Mouse (Mus musculus) hindbrain, embryonic 11.5 days (tissue): ENCODE measurements at regions not wholly inside any gene's neighbourhood (a gene's known extent, or its start where the extent isn't known, plus 50 kb on each side); places are given as distances from the start of the nearest gene placed in this dataset.
"Not testable (repeated sequence)": the region's sequence is repeated elsewhere in the genome, so short reads cannot be mapped to it uniquely, and the experiment has no call there.

Experiments
- ATAC-seq: fragments of 200-750 bp; cut with Nextera tagmentation; 2 replicates; pipeline ENCODE4 v1.8.0; 2017; ENCODE audit warnings: mild to moderate bottlenecking, moderate TSS enrichment, moderate library complexity; ENCODE audit not compliant: low FRiP score
- DNase-seq: peaks from one replicate; pipeline ENCODE4 v3.0.0-alpha.2; 2015; ENCODE audit warnings: low spot score
- H3K27ac ChIP-seq: fragments of 300-500 bp; sonication (generic); 2 replicates; pipeline ENCODE4 v1.5.1; 2014; ENCODE audit warnings: mild to moderate bottlenecking, low read depth, low read length
- H3K27me3 ChIP-seq: fragments of 300-500 bp; sonication (generic); 2 replicates; pipeline ENCODE4 v1.6.1; 2014; ENCODE audit warnings: mild to moderate bottlenecking, low read length, moderate library complexity, mixed read lengths; ENCODE audit not compliant: control insufficient read depth, insufficient read depth
- H3K36me3 ChIP-seq: fragments of 300-500 bp; sonication (generic); 2 replicates; pipeline ENCODE4 v1.6.1; 2014; ENCODE audit warnings: mild to moderate bottlenecking, low read length, moderate library complexity, mixed read lengths; ENCODE audit not compliant: control insufficient read depth, insufficient read depth
- H3K4me1 ChIP-seq: fragments of 300-500 bp; sonication (generic); replicated peaks from 2 replicates; pipeline ENCODE4 v1.6.1; 2014; ENCODE audit warnings: low read length, mixed read lengths; ENCODE audit not compliant: control insufficient read depth, insufficient read depth
- H3K4me2 ChIP-seq: fragments of 300-500 bp; sonication (generic); replicated peaks from 2 replicates; pipeline ENCODE4 v1.6.1; 2014; ENCODE audit warnings: mild to moderate bottlenecking, low read depth, low read length
- H3K4me3 ChIP-seq: fragments of 300-500 bp; sonication (generic); 2 replicates; pipeline ENCODE4 v1.5.1; 2014; ENCODE audit warnings: low read depth, low read length
- H3K9ac ChIP-seq: fragments of 300-500 bp; sonication (generic); 2 replicates; pipeline ENCODE4 v1.6.1; 2014; ENCODE audit warnings: low read depth, low read length
- H3K9me3 ChIP-seq: fragments of 300-500 bp; sonication (generic); 2 replicates; pipeline ENCODE4 v1.6.1; 2016; ENCODE audit warnings: low read length; ENCODE audit not compliant: control insufficient read depth
- WGBS: fragments of 180-500 bp; shearing (Covaris S2); extraction: QIAGEN DNeasy Blood & Tissue Kit; methylation state at CpG from one replicate; pipeline ENCODE4 v1.1.7; 2014; 5-methylcytosine and 5-hydroxymethylcytosine counted together

DNA sequence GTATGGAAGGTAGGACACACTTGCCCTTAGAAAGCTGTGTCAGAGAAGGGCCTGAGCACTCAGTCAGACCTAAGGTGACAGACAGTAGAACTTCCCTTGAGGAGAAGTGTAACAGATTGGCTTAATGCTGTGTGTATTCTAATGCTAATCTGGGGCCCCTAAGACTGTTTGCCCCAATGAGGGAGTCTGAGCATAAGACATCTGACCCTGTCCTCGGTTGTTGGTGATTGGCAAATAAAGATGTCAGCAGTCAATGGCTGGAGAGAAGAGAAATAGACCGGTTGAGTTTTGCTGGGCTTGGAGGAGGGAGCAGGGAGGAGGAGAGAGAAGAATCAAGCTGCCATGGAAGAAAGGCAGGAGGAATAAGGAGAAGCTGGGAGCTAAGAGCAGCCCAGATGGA is 147.0 kb upstream of the Rxfp2 start:
- no peak overlapping the region for H3K4me2 ChIP-seq
- WGBS: 6% methylated on average over 2 of the region's 2 CpGs
- H3K4me3 ChIP-seq: no peak overlapping the region
- H3K27me3 ChIP-seq: no peaks in the 10 kb centered on the region
- no peak; the same call in 1 of the 2 replicates for ATAC-seq
- no peak overlapping the region for H3K27ac ChIP-seq
- H3K9me3 ChIP-seq: no peaks in the 10 kb centered on the region
- H3K9ac ChIP-seq: no peak overlapping the region
- DNase-seq: no peak
- H3K36me3 ChIP-seq: no peaks in the 10 kb centered on the region
- no peaks in the 10 kb centered on the region for H3K4me1 ChIP-seq

- no peaks in the 10 kb centered on the region for H3K4me1 ChIP-seq
Observed at GRCm38 (mm10) chr5:149873482-149874002, 144.9 kb upstream of the Rxfp2 start.

DNA sequence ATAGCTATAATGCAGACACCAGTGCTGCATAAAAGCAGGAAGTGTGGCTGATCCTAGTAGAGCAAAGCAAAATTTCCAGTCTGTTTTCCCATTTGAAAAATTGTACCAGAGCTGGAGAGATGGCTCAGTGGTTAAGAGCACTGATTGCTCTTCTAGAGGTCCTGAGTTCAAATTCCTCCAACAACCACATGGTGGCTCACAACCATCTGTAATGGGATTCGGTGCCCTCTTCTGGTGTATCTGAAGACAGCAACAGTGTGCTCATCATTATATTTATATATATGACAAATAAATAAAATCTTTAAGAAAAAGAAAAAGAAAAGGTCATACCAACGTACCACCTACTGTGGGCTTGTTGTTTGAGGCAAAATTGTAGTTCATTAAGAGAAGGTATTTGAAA is 144.1 kb upstream of the Rxfp2 start:
- no peak overlapping the region for H3K4me3 ChIP-seq
- H3K27me3 ChIP-seq: no peaks in the 10 kb centered on the region
- H3K4me1 ChIP-seq: no peaks in the 10 kb centered on the region
- no peak overlapping the region for H3K4me2 ChIP-seq
- H3K36me3 ChIP-seq: no peaks in the 10 kb centered on the region
- DNase-seq: no peak
- ATAC-seq: no peak
- whole genome bisulfite sequencing: 92% methylated on average over 2 of the region's 2 CpGs
- H3K27ac ChIP-seq: no peak overlapping the region
- no peak overlapping the region for H3K9ac ChIP-seq
- no peaks in the 10 kb centered on the region for H3K9me3 ChIP-seq

More at GRCm38 (mm10) chr5:149873482-149874002, 144.9 kb upstream of the Rxfp2 start:
- Histone ChIP-seq H3K9ac (no peak overlapping the region), H3K4me3 (no peak overlapping the region), H3K27ac (no peak overlapping the region), H3K9me3 (no peaks in the 10 kb centered on the region), H3K27me3 (no peaks in the 10 kb centered on the region), H3K36me3 (no peaks in the 10 kb centered on the region), H3K4me2 (no peak overlapping the region)
- no peak for DNase-seq
- 19% methylated on average over 9 of the region's 9 CpGs for WGBS
- no peak for ATAC-seq

DNA sequence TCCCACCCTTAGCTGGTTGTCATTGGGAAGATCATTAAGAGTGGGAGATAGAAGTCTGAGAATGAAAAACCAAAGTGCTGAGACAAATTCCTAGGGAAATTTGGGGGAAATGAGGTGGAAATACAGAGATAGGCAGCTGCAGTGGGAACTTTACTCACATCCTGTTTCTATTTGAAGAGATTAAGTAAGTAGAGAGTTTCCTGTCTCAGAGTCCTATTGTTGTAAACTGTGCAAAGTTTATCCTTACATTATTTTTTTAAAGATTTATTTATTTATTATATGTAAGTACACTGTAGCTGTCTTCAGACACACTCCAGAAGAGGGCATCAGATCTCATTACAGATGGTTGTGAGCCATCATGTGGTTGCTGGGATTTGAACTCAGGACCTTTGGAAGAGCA is 126.0 kb upstream of the Rxfp2 start:
- not testable (repeated sequence) for H3K27ac ChIP-seq, H3K9ac ChIP-seq, H3K9me3 ChIP-seq, H3K4me2 ChIP-seq, ATAC-seq, H3K27me3 ChIP-seq, DNase-seq, H3K36me3 ChIP-seq, H3K4me1 ChIP-seq, H3K4me3 ChIP-seq

DNA sequence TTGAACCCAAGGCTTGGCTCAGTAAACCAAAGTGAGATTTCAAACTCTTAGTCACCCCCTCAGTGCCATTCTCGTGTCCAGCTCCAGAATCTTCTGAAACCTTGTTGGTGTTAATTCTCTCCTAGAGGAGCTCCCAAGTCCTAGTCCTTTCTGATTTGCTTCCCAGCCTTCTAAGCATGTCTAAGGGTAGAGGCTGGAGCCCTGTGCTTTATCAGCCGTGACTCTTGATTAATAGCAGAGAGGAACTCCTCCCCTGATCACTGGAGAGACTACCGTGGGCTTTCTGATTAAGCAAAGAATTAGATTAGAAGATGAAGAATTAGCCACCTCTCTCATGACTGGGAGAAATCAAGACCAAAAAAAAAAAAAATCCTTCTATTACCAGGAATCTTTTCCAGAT is 111.5 kb upstream of the Rxfp2 start:
- H3K9ac ChIP-seq: no peak overlapping the region
- no peak overlapping the region for H3K27ac ChIP-seq
- WGBS: 74% methylated on average over 3 of the region's 3 CpGs
- no peaks in the 10 kb centered on the region for H3K27me3 ChIP-seq
- ATAC-seq: no peak
- no peak overlapping the region for H3K4me3 ChIP-seq
- no peaks in the 10 kb centered on the region for H3K4me1 ChIP-seq
- no peaks in the 10 kb centered on the region for H3K9me3 ChIP-seq
- no peak for DNase-seq
- no peak overlapping the region for H3K4me2 ChIP-seq
- no peaks in the 10 kb centered on the region for H3K36me3 ChIP-seq

DNA sequence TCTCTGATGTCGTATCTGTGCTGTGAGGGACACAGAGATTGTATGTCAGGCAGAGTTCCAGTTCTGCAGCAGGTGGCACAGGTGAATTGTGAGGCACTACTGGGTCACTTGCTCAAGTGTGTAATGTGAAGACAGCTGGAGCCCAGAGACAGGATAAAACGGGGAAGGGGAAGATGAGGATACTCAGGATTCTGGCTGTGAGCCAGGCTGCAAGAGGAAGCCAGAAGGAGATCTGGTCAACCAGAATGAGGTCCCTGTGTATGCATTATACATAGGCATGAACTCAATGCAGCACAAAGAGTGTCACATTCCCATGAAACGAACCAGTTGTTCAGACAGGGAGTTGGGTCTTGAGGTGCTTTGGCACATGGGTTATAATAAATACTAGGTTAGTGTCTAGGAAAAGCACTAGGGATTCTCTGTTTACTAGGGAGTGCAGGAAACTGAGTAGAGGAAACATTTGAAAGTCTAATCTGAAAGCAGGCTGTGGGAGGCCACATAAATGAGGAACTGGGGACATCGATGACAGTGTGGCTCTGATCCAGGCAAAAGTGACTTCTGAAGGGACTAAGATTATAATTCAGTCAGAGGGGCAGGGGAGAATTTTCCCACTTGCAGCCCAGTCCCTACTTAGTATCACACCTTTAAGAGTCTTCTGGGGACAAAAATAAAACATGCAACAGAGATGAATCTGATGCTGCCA is 109.9 kb upstream of the Rxfp2 start:
- Histone ChIP-seq H3K27me3 (no peaks in the 10 kb centered on the region), H3K4me3 (no peak overlapping the region), H3K27ac (no peak overlapping the region), H3K9ac (no peak overlapping the region), H3K4me1 (no peaks in the 10 kb centered on the region), H3K36me3 (no peaks in the 10 kb centered on the region), H3K4me2 (no peak overlapping the region), H3K9me3 (no peaks in the 10 kb centered on the region)
- ATAC-seq (no peak), DNase-seq (no peak)
- WGBS: 71% methylated on average over 4 of the region's 4 CpGs

- H3K9me3 ChIP-seq: no peaks in the 10 kb centered on the region
- H3K27me3 ChIP-seq: no peaks in the 10 kb centered on the region
- no peak overlapping the region for H3K27ac ChIP-seq
- no peaks in the 10 kb centered on the region for H3K4me1 ChIP-seq
- DNase-seq: no peak
- no peak overlapping the region for H3K9ac ChIP-seq
- no peak for ATAC-seq
- no peaks in the 10 kb centered on the region for H3K36me3 ChIP-seq
- H3K4me2 ChIP-seq: no peak overlapping the region
- WGBS: 70% methylated on average over 13 of the region's 13 CpGs
- H3K4me3 ChIP-seq: no peak overlapping the region
Observed at GRCm38 (mm10) chr5:149909108-149909739, 109.3 kb upstream of the Rxfp2 start.

GRCm38 (mm10) chr5:149909971-149910370 is 108.5 kb upstream of the Rxfp2 start:
- WGBS: 80% methylated on average over 8 of the region's 8 CpGs
- ATAC-seq (no peak), DNase-seq (no peak)
- H3K4me1 ChIP-seq: no peaks in the 10 kb centered on the region
- H3K4me3 ChIP-seq: no peak overlapping the region
- H3K4me2 ChIP-seq: no peak overlapping the region
- H3K27ac ChIP-seq: no peak overlapping the region
- no peak overlapping the region for H3K9ac ChIP-seq
- no peaks in the 10 kb centered on the region for H3K36me3 ChIP-seq
- no peaks in the 10 kb centered on the region for H3K27me3 ChIP-seq
- no peaks in the 10 kb centered on the region for H3K9me3 ChIP-seq

DNA sequence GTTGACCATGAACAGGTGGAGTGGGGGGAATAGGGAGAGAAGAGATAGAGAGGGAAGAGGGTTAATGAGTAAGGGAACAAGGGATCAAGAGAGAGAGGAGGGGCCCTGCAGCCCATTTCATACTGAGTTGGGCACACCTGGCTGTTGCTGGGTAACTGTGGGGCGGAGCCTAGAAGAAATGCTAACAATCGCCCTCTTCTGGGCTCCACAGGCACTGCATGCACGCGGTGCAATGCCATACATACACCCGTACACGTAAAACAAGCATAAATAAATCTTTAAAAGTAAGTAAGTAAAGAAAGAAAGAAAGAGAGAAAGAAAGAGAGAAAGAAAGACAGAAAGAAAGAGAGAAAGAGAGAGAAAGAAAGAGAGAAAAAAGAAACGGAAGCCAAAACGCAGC is 106.5 kb upstream of the Rxfp2 start:
- WGBS: 89% methylated on average over 8 of the region's 8 CpGs
- H3K4me1 ChIP-seq: no peaks in the 10 kb centered on the region
- H3K4me3 ChIP-seq: no peak overlapping the region
- no peak overlapping the region for H3K4me2 ChIP-seq
- no peak overlapping the region for H3K9ac ChIP-seq
- no peaks in the 10 kb centered on the region for H3K36me3 ChIP-seq
- no peak overlapping the region for H3K27ac ChIP-seq
- ATAC-seq: no peak
- no peaks in the 10 kb centered on the region for H3K27me3 ChIP-seq
- no peak for DNase-seq
- H3K9me3 ChIP-seq: no peaks in the 10 kb centered on the region
